Mouse (Mus musculus) megakaryocyte, embryonic 14.5 days (primary cell): ENCODE data around the gene Vwa8.

ENCODE experiments used
- FLI1 ChIP-seq: IDR thresholded peaks from 2 replicates; pipeline ENCODE4 v1.6.1; 2012; ENCODE audit warnings: low read length, inconsistent platforms, mixed read lengths
- GATA1 ChIP-seq: IDR thresholded peaks from 3 replicates; pipeline ENCODE4 v1.6.1; 2012; ENCODE audit warnings: mixed read lengths, low read length, inconsistent platforms, borderline replicate concordance

GRCm38 (mm10) chr14:79214129-79214528 lies 365.3 kb downstream of the Vwa8 start:
- TF ChIP-seq GATA1 (no peak), FLI1 (no peak)
